Mouse (Mus musculus): ENCODE data around the gene Tbc1d1. TPM values are rescaled to one million over a fixed set of nuclear protein-coding genes. Genes with fewer than 3 reads are reported as not detected.

Gene Tbc1d1
- total and polyA plus RNA-seq, 3 experiments, result 26.0 to 38.6 (median 31.9) TPM

DNA sequence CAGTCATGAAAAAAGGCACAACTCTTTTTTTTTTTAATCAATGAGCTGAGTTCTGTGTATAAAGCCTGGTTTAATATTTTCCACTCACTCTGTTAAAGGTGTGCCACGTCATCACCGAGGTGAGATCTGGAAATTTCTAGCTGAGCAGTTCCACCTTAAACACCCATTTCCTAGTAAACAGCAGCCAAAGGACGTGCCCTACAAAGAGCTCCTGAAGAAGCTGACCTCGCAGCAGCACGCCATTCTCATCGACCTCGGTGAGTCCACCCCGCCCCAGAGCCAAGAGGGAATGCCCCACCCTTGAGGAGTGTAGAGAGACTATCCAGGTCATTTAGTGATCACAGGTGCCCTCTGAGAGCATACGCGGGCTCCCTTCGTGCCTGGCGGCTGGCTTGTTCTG, 168.2 kb downstream of the Tbc1d1 start:
- no peak overlapping the region for H3K4me2 ChIP-seq (ENCODE audit: insufficient read depth, low read depth, poor library complexity, severe bottlenecking)
- peaks cover 41 to 89% of the 10 kb centered on the region in 2 experiments for H3K36me3 ChIP-seq (replicated peaks in 1 of 2; ENCODE audit: control insufficient read depth in 1 of 2, insufficient read depth in 1 of 2, low read length in 1 of 2)
- no peak overlapping the region for H3K4me3 ChIP-seq (replicated peaks in 1 of 3; ENCODE audit: low read depth in 2 of 3, low read length in 2 of 3, poor library complexity in 1 of 3)
- dilution Hi-C loops (cut with MboI; ENCODE audit: extremely low pct_ligation_motif_present, extremely low pct_unique_long_range_greater_than_20kb, low sequenced_read_pairs), result no loop called here
- DNase-seq (ENCODE audit: extremely low read depth), result no peak
- no peaks in the 10 kb centered on the region for H3K9me3 ChIP-seq (replicated peaks; ENCODE audit: low read length)
- H3K79me2 ChIP-seq (replicated peaks; ENCODE audit: control insufficient read depth, extremely low read depth, insufficient read depth, poor library complexity, severe bottlenecking), result no peaks in the 10 kb centered on the region
- TF ChIP-seq E2F4 (IDR thresholded peaks at IDR 0.05; ENCODE audit: insufficient replicate concordance, low read depth, low read length), result no peak
- TF ChIP-seq GABPA (IDR thresholded peaks at IDR 0.05; ENCODE audit: insufficient replicate concordance, low read depth, low read length), result no peak
- H3K9ac ChIP-seq (ENCODE audit: insufficient read depth, low read depth), result no peak overlapping the region
- in situ Hi-C loops (cut with MboI; ENCODE audit: low pct_ligation_motif_present, low pct_unique_long_range_greater_than_20kb, low sequenced_read_pairs), result no loop called here
- no peaks in the 10 kb centered on the region for H3K27me3 ChIP-seq (replicated peaks)
- peaks cover 0 to 7% of the 10 kb centered on the region in 2 experiments; a peak in 1 of 4 replicates for H3K4me1 ChIP-seq (ENCODE audit: control insufficient read depth in 1 of 2, insufficient read depth in 2 of 2)
- H3K27ac ChIP-seq (ENCODE audit: insufficient read depth, low read depth), result no peak overlapping the region

DNA sequence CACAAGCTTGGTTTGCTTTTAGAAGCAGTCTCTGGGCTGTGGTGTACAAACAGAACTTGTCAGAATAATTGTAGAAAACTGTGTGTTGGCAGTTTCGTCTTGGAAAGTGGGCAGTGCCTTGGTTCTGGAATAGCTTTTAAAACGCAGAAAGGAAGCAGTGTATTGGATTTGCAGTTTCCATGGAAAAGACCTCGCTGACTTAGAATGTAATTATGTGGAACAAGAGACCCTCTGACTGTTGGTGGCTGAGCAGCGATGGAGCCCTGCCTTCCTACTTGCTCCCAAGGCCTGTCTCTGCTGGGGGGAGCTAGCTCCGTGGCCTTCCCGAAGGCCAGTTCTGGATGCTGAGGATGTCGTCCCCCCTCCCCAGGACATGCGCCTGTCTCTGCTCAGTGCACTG, 168.8 kb downstream of the Tbc1d1 start:
- DNase-seq (ENCODE audit: extremely low read depth), result no peak
- Histone ChIP-seq H3K36me3 (replicated peaks in 1 of 2; ENCODE audit: control insufficient read depth in 1 of 2, insufficient read depth in 1 of 2, low read length in 1 of 2) (peaks cover 41 to 89% of the 10 kb centered on the region in 2 experiments), H3K27me3 (replicated peaks) (no peaks in the 10 kb centered on the region), H3K4me2 (ENCODE audit: insufficient read depth, low read depth, poor library complexity, severe bottlenecking) (no peak overlapping the region), H3K79me2 (replicated peaks; ENCODE audit: control insufficient read depth, extremely low read depth, insufficient read depth, poor library complexity, severe bottlenecking) (no peaks in the 10 kb centered on the region), H3K4me3 (replicated peaks in 1 of 3; ENCODE audit: low read depth in 2 of 3, low read length in 2 of 3, poor library complexity in 1 of 3) (no peak overlapping the region), H3K4me1 (ENCODE audit: control insufficient read depth in 1 of 2, insufficient read depth in 2 of 2) (peaks cover 0 to 7% of the 10 kb centered on the region in 2 experiments; a peak in 1 of 4 replicates), H3K9ac (ENCODE audit: insufficient read depth, low read depth) (no peak overlapping the region), H3K9me3 (replicated peaks; ENCODE audit: low read length) (no peaks in the 10 kb centered on the region), H3K27ac (ENCODE audit: insufficient read depth, low read depth) (no peak overlapping the region)
- in situ Hi-C loops (cut with MboI; ENCODE audit: low pct_ligation_motif_present, low pct_unique_long_range_greater_than_20kb, low sequenced_read_pairs), result no loop called here
- TF ChIP-seq USF2 (conservative IDR thresholded peaks at IDR 0.05; ENCODE audit: low read depth, low read length), result no peak
- TF ChIP-seq CHD1 (IDR thresholded peaks at IDR 0.05; ENCODE audit: low read depth, low read length), result no peak
- no peak for TF ChIP-seq ETS1 (conservative IDR thresholded peaks at IDR 0.05; ENCODE audit: low read depth, low read length)
- no peak for TF ChIP-seq TBP (conservative IDR thresholded peaks at IDR 0.05; ENCODE audit: low read depth, low read length)
- no peak for TF ChIP-seq ELF1 (IDR thresholded peaks at IDR 0.05; ENCODE audit: low read depth, low read length)
- no peak for TF ChIP-seq BHLHE40 (IDR thresholded peaks at IDR 0.05; ENCODE audit: low read depth, low read length)
- TF ChIP-seq ZMIZ1 (IDR thresholded peaks at IDR 0.05; ENCODE audit: low read depth, low read length), result no peak
- no peak for TF ChIP-seq PAX5 (IDR thresholded peaks at IDR 0.05; ENCODE audit: low read length)
- no peak for TF ChIP-seq GABPA (IDR thresholded peaks at IDR 0.05; ENCODE audit: insufficient replicate concordance, low read depth, low read length)
- no peak for TF ChIP-seq MEF2A (IDR thresholded peaks at IDR 0.05; ENCODE audit: borderline replicate concordance, low read depth, low read length)
- no peak for TF ChIP-seq SIN3A (IDR thresholded peaks at IDR 0.05; ENCODE audit: low read length)
- no peak for TF ChIP-seq UBTF (IDR thresholded peaks at IDR 0.05; ENCODE audit: low read depth, low read length)
- no peak for TF ChIP-seq ZKSCAN1 (IDR thresholded peaks at IDR 0.05; ENCODE audit: borderline replicate concordance, low read depth, low read length)
- TF ChIP-seq IRF4 (IDR thresholded peaks at IDR 0.05; ENCODE audit: low read depth, low read length), result no peak
- TF ChIP-seq TCF12 (IDR thresholded peaks at IDR 0.05; ENCODE audit: low read depth, low read length), result no peak
- no peak for TF ChIP-seq MYC (IDR thresholded peaks at IDR 0.05; ENCODE audit: low read depth, low read length)
- dilution Hi-C loops (cut with MboI; ENCODE audit: extremely low pct_ligation_motif_present, extremely low pct_unique_long_range_greater_than_20kb, low sequenced_read_pairs), result no loop called here
